Mouse (Mus musculus): ENCODE results near the gene Aldh16a1. TPM values are rescaled to one million over a fixed set of nuclear protein-coding genes. Genes with fewer than 3 reads are reported as not detected.
"Not testable (repeated sequence)": the region's sequence is repeated elsewhere in the genome, so short reads cannot be mapped to it uniquely, and the experiment has no call there.

Gene Aldh16a1
- total and polyA plus RNA-seq, 2 experiments from 2014 or later: 22.8 to 40.1 TPM

DNA sequence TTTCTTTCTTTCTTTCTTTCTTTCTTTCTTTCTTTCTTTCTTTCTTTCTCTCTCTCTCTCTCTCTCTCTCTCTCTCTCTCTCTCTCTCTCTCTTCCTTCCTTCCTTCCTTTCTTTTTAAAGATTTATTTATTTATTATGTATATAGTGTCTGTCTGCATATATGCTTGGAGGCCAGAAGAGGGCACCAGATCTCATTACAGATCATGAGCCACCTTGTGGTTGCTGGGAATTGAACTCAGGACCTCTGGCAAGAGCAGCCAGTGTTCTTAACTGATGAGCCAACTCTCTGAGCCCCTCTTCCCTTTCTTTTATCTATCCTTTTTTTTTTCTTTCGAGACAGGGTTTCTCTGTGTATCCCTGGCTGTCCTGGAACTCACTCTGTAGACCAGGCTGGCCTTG is 19.4 kb upstream of the Aldh16a1 start:
- ATAC-seq (ENCODE audit: insufficient read depth, low read depth); H3K4me2 ChIP-seq (ENCODE audit: low read depth, low read length); H3K27ac ChIP-seq (ENCODE audit: low read depth); H3K36me3 ChIP-seq (replicated peaks; ENCODE audit: control insufficient read depth, insufficient read depth, low read length); DNase-seq (ENCODE audit: low spot score); H3K9ac ChIP-seq (replicated peaks; ENCODE audit: low read depth, low read length); H3K4me3 ChIP-seq (ENCODE audit: low read depth, low read length); H3K4me1 ChIP-seq (ENCODE audit: control insufficient read depth, insufficient read depth): not testable (repeated sequence)
- Histone ChIP-seq H3K9me3 (replicated peaks; ENCODE audit: control insufficient read depth, low read length) (peaks cover 28% of the 10 kb centered on the region), H3K27me3 (ENCODE audit: control insufficient read depth, insufficient read depth, low read length) (peaks cover 68% of the 10 kb centered on the region)
- peak; percentile 43 for TF ChIP-seq CTCF (IDR thresholded peaks at IDR 0.05; ENCODE audit: low read depth)
- WGBS: 43% methylated on average over 1 of the region's 1 CpGs

DNA sequence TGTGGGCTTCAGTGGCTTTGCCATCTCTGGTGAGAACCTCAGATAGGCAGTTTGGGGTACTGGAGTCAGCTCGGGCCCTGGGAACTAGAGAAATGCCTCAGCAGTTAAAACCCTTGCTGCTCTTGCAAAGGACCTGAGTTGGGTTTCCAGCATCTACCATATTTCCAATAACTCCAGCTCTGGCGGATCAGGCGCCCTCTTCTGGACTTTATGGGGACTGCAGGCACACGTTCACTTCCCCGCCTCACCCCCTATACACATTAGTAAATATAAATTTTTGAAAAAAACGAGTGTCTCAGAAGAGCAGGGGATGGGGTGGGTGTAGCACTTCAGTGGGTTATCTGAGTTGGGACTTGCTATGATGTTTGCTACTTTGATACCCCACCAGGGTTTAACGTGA is 18.6 kb upstream of the Aldh16a1 start:
- no peak for TF ChIP-seq EP300 (IDR thresholded peaks at IDR 0.05; ENCODE audit: low read depth)
- no peak for TF ChIP-seq CTCF (IDR thresholded peaks at IDR 0.05; ENCODE audit: low read depth)
- Histone ChIP-seq H3K9ac (replicated peaks; ENCODE audit: low read depth, low read length) (no peak overlapping the region), H3K4me2 (ENCODE audit: low read depth, low read length) (no peak overlapping the region), H3K9me3 (replicated peaks; ENCODE audit: control insufficient read depth, low read length) (peaks cover 32% of the 10 kb centered on the region), H3K4me1 (ENCODE audit: control insufficient read depth, insufficient read depth) (no peaks in the 10 kb centered on the region), H3K36me3 (replicated peaks; ENCODE audit: control insufficient read depth, insufficient read depth, low read length) (0 out of 2 replicates have a peak, but pooled peaks cover 3% of the 10 kb centered on the region), H3K27ac (ENCODE audit: low read depth) (no peak overlapping the region), H3K4me3 (ENCODE audit: low read depth, low read length) (no peak overlapping the region), H3K27me3 (ENCODE audit: control insufficient read depth, insufficient read depth, low read length) (peaks cover 68% of the 10 kb centered on the region)
- DNase-seq (ENCODE audit: low spot score) (no peak), ATAC-seq (ENCODE audit: insufficient read depth, low read depth) (no peak)
- WGBS: 56% methylated on average over 7 of the region's 7 CpGs

DNA sequence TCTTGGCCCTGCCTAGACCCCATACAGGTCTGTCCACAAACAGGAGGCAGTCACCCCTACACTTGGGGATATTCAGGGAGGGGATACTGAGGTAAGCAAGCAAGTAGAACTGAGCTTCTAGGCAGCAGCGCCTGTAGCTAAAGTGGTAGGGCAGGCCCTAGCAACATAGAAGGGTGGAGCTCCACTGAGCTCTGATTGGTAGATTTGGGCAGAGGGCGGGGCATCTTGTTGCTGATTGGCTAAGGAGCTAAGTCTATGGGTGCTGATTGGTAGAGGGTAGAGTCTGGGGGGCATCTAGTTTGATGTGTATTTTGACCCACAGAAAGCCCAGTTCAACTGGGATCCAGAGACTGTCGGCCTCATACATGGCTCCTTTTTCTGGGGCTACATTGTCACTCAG is 15.1 kb upstream of the Aldh16a1 start:
- TF ChIP-seq EP300 (IDR thresholded peaks at IDR 0.05; ENCODE audit: low read depth) (no peak), CTCF (IDR thresholded peaks at IDR 0.05; ENCODE audit: low read depth) (no peak)

DNA sequence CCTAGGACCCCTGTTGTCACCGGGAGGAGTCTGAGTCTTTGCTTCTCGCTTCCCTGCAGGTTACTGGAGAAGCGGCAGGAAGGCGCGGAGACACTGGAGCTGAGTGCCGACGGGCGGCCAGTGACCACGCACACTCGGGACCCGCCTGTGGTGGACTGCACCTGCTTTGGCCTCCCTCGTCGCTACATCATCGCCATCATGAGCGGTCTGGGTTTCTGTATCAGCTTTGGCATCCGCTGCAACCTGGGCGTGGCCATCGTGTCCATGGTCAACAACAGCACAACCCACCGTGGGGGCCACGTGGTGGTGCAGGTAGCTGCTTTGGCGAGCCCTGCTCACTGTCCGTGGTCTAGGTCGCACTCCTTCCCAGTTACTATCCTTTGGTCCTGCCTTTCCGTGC is 14.3 kb upstream of the Aldh16a1 start:
- H3K27me3 ChIP-seq (ENCODE audit: control insufficient read depth, insufficient read depth, low read length): peaks cover 67% of the 10 kb centered on the region
- no peak overlapping the region for H3K9ac ChIP-seq (replicated peaks; ENCODE audit: low read depth, low read length)
- 0 out of 2 replicates have a peak, but pooled peaks cover 3% of the 10 kb centered on the region for H3K36me3 ChIP-seq (replicated peaks; ENCODE audit: control insufficient read depth, insufficient read depth, low read length)
- peaks cover 32% of the 10 kb centered on the region for H3K9me3 ChIP-seq (replicated peaks; ENCODE audit: control insufficient read depth, low read length)
- H3K27ac ChIP-seq (ENCODE audit: low read depth): no peak overlapping the region
- no peak overlapping the region for H3K4me2 ChIP-seq (ENCODE audit: low read depth, low read length)
- ATAC-seq (ENCODE audit: insufficient read depth, low read depth): no peak
- WGBS: 7% methylated on average over 24 of the region's 24 CpGs
- TF ChIP-seq CTCF (IDR thresholded peaks at IDR 0.05; ENCODE audit: low read depth) (no peak), EP300 (IDR thresholded peaks at IDR 0.05; ENCODE audit: low read depth) (no peak)
- H3K4me1 ChIP-seq (ENCODE audit: control insufficient read depth, insufficient read depth): 0 out of 2 replicates have a peak, but pooled peaks cover 6% of the 10 kb centered on the region
- no peak for DNase-seq (ENCODE audit: low spot score)
- H3K4me3 ChIP-seq (ENCODE audit: low read depth, low read length): 0 out of 2 replicates have a peak overlapping the region, but pooled peaks have one; percentile 11

More for the DNA sequence above, 15.1 kb upstream of the Aldh16a1 start:
- WGBS: 83% methylated on average over 3 of the region's 3 CpGs
- H3K36me3 ChIP-seq (replicated peaks; ENCODE audit: control insufficient read depth, insufficient read depth, low read length): 0 out of 2 replicates have a peak, but pooled peaks cover 3% of the 10 kb centered on the region
- peaks cover 32% of the 10 kb centered on the region for H3K9me3 ChIP-seq (replicated peaks; ENCODE audit: control insufficient read depth, low read length)
- no peak overlapping the region for H3K9ac ChIP-seq (replicated peaks; ENCODE audit: low read depth, low read length)
- DNase-seq (ENCODE audit: low spot score) (no peak), ATAC-seq (ENCODE audit: insufficient read depth, low read depth) (no peak)
- H3K4me1 ChIP-seq (ENCODE audit: control insufficient read depth, insufficient read depth): 0 out of 2 replicates have a peak, but pooled peaks cover 6% of the 10 kb centered on the region
- H3K4me2 ChIP-seq (ENCODE audit: low read depth, low read length): no peak overlapping the region
- peaks cover 65% of the 10 kb centered on the region for H3K27me3 ChIP-seq (ENCODE audit: control insufficient read depth, insufficient read depth, low read length)
- no peak overlapping the region for H3K27ac ChIP-seq (ENCODE audit: low read depth)
- peak overlapping the region; percentile 8 for H3K4me3 ChIP-seq (ENCODE audit: low read depth, low read length)

DNA sequence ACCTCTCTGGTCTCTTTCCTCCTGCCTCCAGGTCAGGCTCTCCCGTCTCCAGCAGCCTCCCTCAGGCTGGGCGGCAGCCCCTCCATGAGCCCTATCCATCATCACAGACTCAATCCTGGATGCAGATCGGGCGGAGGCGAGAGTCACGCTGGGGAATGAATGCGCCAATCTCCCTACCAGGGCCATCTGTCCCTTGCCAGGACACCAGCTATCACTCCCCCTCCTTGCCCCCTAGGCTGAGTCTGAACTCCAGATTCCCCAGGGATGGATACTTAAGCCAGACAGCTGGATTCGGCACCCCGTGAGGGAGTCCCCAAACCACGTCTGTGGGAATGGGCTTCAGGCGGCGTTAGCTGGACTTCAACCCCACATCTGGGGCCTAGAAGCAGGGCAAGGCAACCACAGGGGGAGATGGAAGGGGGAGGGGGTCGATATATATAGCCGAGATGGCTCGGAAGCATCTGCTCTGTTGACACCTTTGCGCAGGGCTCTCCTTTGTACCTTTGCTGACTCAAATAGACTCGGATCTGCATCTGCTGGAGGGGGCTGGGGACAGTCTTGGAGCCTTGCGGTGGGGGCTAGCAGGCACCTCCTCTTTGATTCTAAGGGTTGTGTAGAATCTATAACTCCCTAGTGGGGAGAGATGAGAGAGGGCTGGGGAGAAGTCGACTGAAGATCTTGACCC is 13.5 kb upstream of the Aldh16a1 start:
- no peak overlapping the region for H3K9ac ChIP-seq (replicated peaks; ENCODE audit: low read depth, low read length)
- no peak overlapping the region for H3K4me2 ChIP-seq (ENCODE audit: low read depth, low read length)
- H3K4me3 ChIP-seq (ENCODE audit: low read depth, low read length): no peak overlapping the region
- ATAC-seq (ENCODE audit: insufficient read depth, low read depth) (no peak), DNase-seq (ENCODE audit: low spot score) (no peak)
- 4% methylated on average over 19 of the region's 19 CpGs for WGBS
- H3K36me3 ChIP-seq (replicated peaks; ENCODE audit: control insufficient read depth, insufficient read depth, low read length): 0 out of 2 replicates have a peak, but pooled peaks cover 3% of the 10 kb centered on the region
- TF ChIP-seq EP300 (IDR thresholded peaks at IDR 0.05; ENCODE audit: low read depth) (no peak), CTCF (IDR thresholded peaks at IDR 0.05; ENCODE audit: low read depth) (no peak)
- H3K9me3 ChIP-seq (replicated peaks; ENCODE audit: control insufficient read depth, low read length): peaks cover 32% of the 10 kb centered on the region
- H3K27me3 ChIP-seq (ENCODE audit: control insufficient read depth, insufficient read depth, low read length): peaks cover 73% of the 10 kb centered on the region
- no peak overlapping the region for H3K27ac ChIP-seq (ENCODE audit: low read depth)
- 0 out of 2 replicates have a peak, but pooled peaks cover 6% of the 10 kb centered on the region for H3K4me1 ChIP-seq (ENCODE audit: control insufficient read depth, insufficient read depth)

Measured in heart, postnatal 0 days (tissue).